Mouse (Mus musculus) urinary bladder, postnatal 0 days (tissue): ENCODE data around the gene Hist1h3i. TPM values are rescaled to one million over a fixed set of nuclear protein-coding genes. Genes with fewer than 3 reads are reported as not detected.

ENCODE experiments used
- microRNA-seq: library from miRNA; unstranded; fragments of <30 nt; microRNA quantifications from one replicate; pipeline ENCODE4, GENCODE M21; 2016
- polyA plus RNA-seq: library from polyadenylated mRNA; unstranded; fragments of >200 nt; fragmentation: Nextera tagmentation; extraction: Ambion mirVana; gene quantifications from 2 replicates; pipeline ENCODE4 v1.2.1, GENCODE M21; 2015

Hist1h3i gene
- 17.8 and 25.6 TPM in 2 replicates for polyA plus RNA-seq

GRCm38 (mm10) chr13:21783255-21783617, at the start of gene Hist1h3i:
TSS of gene Hist1h3i (minus strand) at chr13:21783370.

GRCm38 (mm10) chr13:21831418-21832394, 48.5 kb upstream of the Hist1h3i start, which contains the start of gene Hist1h4n:
TSS of gene Hist1h4n (minus strand) at chr13:21832196.

GRCm38 (mm10) chr13:21811539-21811938, 28.4 kb upstream of the Hist1h3i start, which contains the start of gene Hist1h4m:
TSS of gene Hist1h4m (plus strand) at chr13:21811746.

GRCm38 (mm10) chr13:21810073-21810472, 26.9 kb upstream of the Hist1h3i start, which contains the start of the genes Hist1h2bq and Hist1h2ao:
TSS of gene Hist1h2bq (minus strand) at chr13:21810197.
TSS of gene Hist1h2ao (plus strand) at chr13:21810465.

GRCm38 (mm10) chr13:21786899-21787629, 3.9 kb upstream of the Hist1h3i start, which contains the start of the genes Hist1h2an and Hist1h2bp:
TSS of gene Hist1h2an (minus strand) at chr13:21787218.
TSS of gene Hist1h2bp (plus strand) at chr13:21787461.

GRCm38 (mm10) chr13:21779767-21780731, 3.1 kb downstream of the Hist1h3i start, which contains the start of gene Hist1h1b:
TSS of gene Hist1h1b (minus strand) at chr13:21780625.

GRCm38 (mm10) chr13:21753524-21754285, 29.5 kb downstream of the Hist1h3i start, which contains the start of the genes Hist1h2ak and Hist1h2bn:
TSS of gene Hist1h2ak (minus strand) at chr13:21753827.
TSS of gene Hist1h2bn (plus strand) at chr13:21754123.

GRCm38 (mm10) chr13:21750159-21751017, 32.8 kb downstream of the Hist1h3i start, which contains the start of gene Hist1h4k:
TSS of gene Hist1h4k (minus strand) at chr13:21750505.

GRCm38 (mm10) chr13:21734906-21735767, 48.0 kb downstream of the Hist1h3i start, which contains the start of gene Hist1h4j:
TSS of gene Hist1h4j (plus strand) at chr13:21735064.

Small RNAs within 50 kb of the gene (microRNA-seq; reads per million reads assigned to microRNA genes)
- gene Gm19658 (not detected), gene Gm44346 (not detected), gene Gm44454 (not detected), gene Gm44466 (not detected)

Other genes with a start within 250 kb of the Hist1h3i start
- gene Olfr1366, start 240.6 kb downstream of the Hist1h3i start, polyA plus RNA-seq, result 0.13 TPM in 1 of 2 replicates, not detected in the other
- not detected in 2 replicates for gene Olfr1535, start 223.5 kb downstream of the Hist1h3i start, polyA plus RNA-seq
- gene Olfr1364, start 201.6 kb downstream of the Hist1h3i start, polyA plus RNA-seq, result not detected in 2 replicates
- not detected in 2 replicates for gene Olfr1362, start 169.3 kb downstream of the Hist1h3i start, polyA plus RNA-seq
- gene Olfr11, start 140.9 kb downstream of the Hist1h3i start, polyA plus RNA-seq, result not detected in 2 replicates
- gene Olfr1361, start 120.0 kb downstream of the Hist1h3i start, polyA plus RNA-seq, result not detected in 2 replicates
- not detected in 2 replicates for gene Olfr1360, start 106.0 kb downstream of the Hist1h3i start, polyA plus RNA-seq
- not detected in 2 replicates for gene Olfr1359, start 85.3 kb downstream of the Hist1h3i start, polyA plus RNA-seq
- 1.2 TPM in 1 of 2 replicates, not detected in the other for gene Hist1h2bl, start 67.2 kb downstream of the Hist1h3i start, polyA plus RNA-seq
- 3.3 and 6.2 TPM in 2 replicates for gene Hist1h2ai, start 66.9 kb downstream of the Hist1h3i start, polyA plus RNA-seq
- 1.3 and 3.8 TPM in 2 replicates for gene Hist1h3h, start 65.7 kb downstream of the Hist1h3i start, polyA plus RNA-seq
- 0.61 and 1.5 TPM in 2 replicates for gene Hist1h2bm, start 61.3 kb downstream of the Hist1h3i start, polyA plus RNA-seq
- gene Hist1h4j, start 48.3 kb downstream of the Hist1h3i start, polyA plus RNA-seq, result 0.85 and 1.5 TPM in 2 replicates
- 1.3 and 2.3 TPM in 2 replicates for gene Hist1h4k, start 32.9 kb downstream of the Hist1h3i start, polyA plus RNA-seq
- 7.2 and 7.5 TPM in 2 replicates for gene Hist1h2ak, start 29.5 kb downstream of the Hist1h3i start, polyA plus RNA-seq
- gene Hist1h2bn, start 29.2 kb downstream of the Hist1h3i start, polyA plus RNA-seq, result 1.3 TPM in 1 of 2 replicates, not detected in the other
- 4.7 and 7.0 TPM in 2 replicates for gene Hist1h1b, start 2.7 kb downstream of the Hist1h3i start, polyA plus RNA-seq
- gene Hist1h2an, start 3.8 kb upstream of the Hist1h3i start, polyA plus RNA-seq, result 1.5 and 4.1 TPM in 2 replicates
- gene Hist1h2bp, start 4.1 kb upstream of the Hist1h3i start, polyA plus RNA-seq, result 0.54 TPM in 1 of 2 replicates, not detected in the other
- 3.9 and 5.8 TPM in 2 replicates for gene Hist1h2bq, start 26.8 kb upstream of the Hist1h3i start, polyA plus RNA-seq
- 3.7 TPM in 1 of 2 replicates, not detected in the other for gene Hist1h2ao, start 27.1 kb upstream of the Hist1h3i start, polyA plus RNA-seq
- not detected in 2 replicates for gene Hist1h4m, start 28.4 kb upstream of the Hist1h3i start, polyA plus RNA-seq
- gene Hist1h4n, start 48.8 kb upstream of the Hist1h3i start, polyA plus RNA-seq, result 8.8 and 12.8 TPM in 2 replicates
- 721 and 1,071 TPM in 2 replicates for gene Hist1h2ap, start 50.1 kb upstream of the Hist1h3i start, polyA plus RNA-seq
- 3.3 and 6.2 TPM in 2 replicates for gene Hist1h2br, start 50.4 kb upstream of the Hist1h3i start, polyA plus RNA-seq
- gene Zfp184, start 161.7 kb upstream of the Hist1h3i start, polyA plus RNA-seq, result 1.1 and 1.2 TPM in 2 replicates
- 0.17 TPM in 1 of 2 replicates, not detected in the other for gene Pom121l2, start 197.8 kb upstream of the Hist1h3i start, polyA plus RNA-seq
- gene Prss16, start 226.4 kb upstream of the Hist1h3i start, polyA plus RNA-seq, result 0.35 and 0.80 TPM in 2 replicates